Mouse (Mus musculus) G1E (cell line): ENCODE results near the gene Gm9833.

Experiments used
- CTCF ChIP-seq: IDR thresholded peaks from 2 replicates; pipeline ENCODE4 v1.5.1; 2012; ENCODE audit warnings: low read depth, low read length, inconsistent platforms, mixed read lengths
- POLR2AphosphoS5 ChIP-seq: IDR thresholded peaks from 2 replicates; pipeline ENCODE4 v1.6.1; 2012; ENCODE audit warnings: low read depth, low read length, inconsistent platforms; ENCODE audit not compliant: insufficient replicate concordance

DNA sequence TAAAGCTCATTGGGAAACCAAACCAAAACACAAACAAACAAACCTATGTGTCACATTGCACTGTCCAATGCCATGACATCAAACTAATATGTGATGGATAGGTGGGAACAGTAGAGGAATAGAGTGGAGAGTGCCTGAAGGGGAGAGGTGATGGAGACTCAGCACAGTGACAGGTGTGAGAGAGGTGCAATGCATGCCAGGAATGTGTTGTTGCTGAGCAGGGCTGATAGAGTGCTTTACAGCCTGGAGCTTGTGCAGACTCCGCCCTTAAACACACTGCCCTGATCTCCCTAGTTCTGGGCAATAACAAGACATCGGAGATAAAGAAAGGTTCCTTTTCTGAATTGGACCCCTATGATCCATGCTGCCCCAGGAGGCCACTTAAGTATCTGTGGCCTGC, 36.2 kb downstream of the Gm9833 start:
- TF ChIP-seq CTCF: no peak
- no peak for TF ChIP-seq POLR2AphosphoS5
